Mouse (Mus musculus) hindbrain, embryonic 13.5 days (tissue): ENCODE results near the gene 4933428M09Rik. TPM values are rescaled to one million over a fixed set of nuclear protein-coding genes. Genes with fewer than 3 reads are reported as not detected.
"Not testable (repeated sequence)": the region's sequence is repeated elsewhere in the genome, so short reads cannot be mapped to it uniquely, and the experiment has no call there.

Source experiments
- ATAC-seq: fragments of 200-750 bp; cut with Nextera tagmentation; 2 replicates; pipeline ENCODE4 v1.8.0; 2017; ENCODE audit warnings: moderate TSS enrichment; ENCODE audit not compliant: low FRiP score
- H3K27ac ChIP-seq: fragments of 300-500 bp; sonication (generic); 2 replicates; pipeline ENCODE4 v1.5.1; 2015; ENCODE audit warnings: inconsistent platforms, mild to moderate bottlenecking, moderate library complexity
- H3K27me3 ChIP-seq: fragments of 300-500 bp; sonication (generic); 2 replicates; pipeline ENCODE4 v1.6.1; 2015; ENCODE audit warnings: mild to moderate bottlenecking, inconsistent platforms
- H3K36me3 ChIP-seq: fragments of 300-500 bp; sonication (generic); 2 replicates; pipeline ENCODE4 v1.6.1; 2015; ENCODE audit warnings: mild to moderate bottlenecking, inconsistent platforms
- H3K4me1 ChIP-seq: fragments of 300-500 bp; sonication (generic); replicated peaks from 2 replicates; pipeline ENCODE4 v1.6.1; 2015; ENCODE audit warnings: inconsistent platforms
- H3K4me2 ChIP-seq: fragments of 300-500 bp; sonication (generic); 2 replicates; pipeline ENCODE4 v1.6.1; 2015; ENCODE audit warnings: inconsistent platforms, mild to moderate bottlenecking, moderate library complexity
- H3K4me3 ChIP-seq: fragments of 300-500 bp; sonication (generic); 2 replicates; pipeline ENCODE4 v1.5.1; 2015; ENCODE audit warnings: mild to moderate bottlenecking, inconsistent platforms
- H3K9ac ChIP-seq: fragments of 300-500 bp; sonication (generic); 2 replicates; pipeline ENCODE4 v1.6.1; 2015; ENCODE audit warnings: mild to moderate bottlenecking, inconsistent platforms
- H3K9me3 ChIP-seq: fragments of 300-500 bp; sonication (generic); 2 replicates; pipeline ENCODE4 v1.6.1; 2016; ENCODE audit warnings: inconsistent platforms
- WGBS: fragments of 180-500 bp; shearing (Covaris S2); methylation state at CpG from one replicate; pipeline ENCODE4 v1.1.7; 2015; 5-methylcytosine and 5-hydroxymethylcytosine counted together
- polyA plus RNA-seq: library from polyadenylated mRNA; unstranded; fragments of >200 nt; fragmentation: Nextera tagmentation; extraction: Ambion mirVana; gene quantifications from 2 replicates; pipeline ENCODE4 v1.2.1, GENCODE M21; 2015

4933428M09Rik gene
- polyA plus RNA-seq, result not detected in 2 replicates

GRCm38 (mm10) chrX:139178928-139179327 is at the start of gene 4933428M09Rik:
4933428M09Rik (plus strand) TSS chrX:139179228.
- WGBS, result 92% methylated on average over 8 of the region's 8 CpGs
- Histone ChIP-seq H3K27ac (no peak within 1 kb of the TSS), H3K9ac (no peak within 1 kb of the TSS), H3K4me3 (no peak within 1 kb of the TSS), H3K36me3 (no peaks in the 10 kb centered on the region), H3K9me3 (no peaks in the 10 kb centered on the region), H3K4me2 (no peak within 1 kb of the TSS), H3K4me1 (no peaks in the 10 kb centered on the region), H3K27me3 (no peaks in the 10 kb centered on the region)
- ATAC-seq, result no peak

DNA sequence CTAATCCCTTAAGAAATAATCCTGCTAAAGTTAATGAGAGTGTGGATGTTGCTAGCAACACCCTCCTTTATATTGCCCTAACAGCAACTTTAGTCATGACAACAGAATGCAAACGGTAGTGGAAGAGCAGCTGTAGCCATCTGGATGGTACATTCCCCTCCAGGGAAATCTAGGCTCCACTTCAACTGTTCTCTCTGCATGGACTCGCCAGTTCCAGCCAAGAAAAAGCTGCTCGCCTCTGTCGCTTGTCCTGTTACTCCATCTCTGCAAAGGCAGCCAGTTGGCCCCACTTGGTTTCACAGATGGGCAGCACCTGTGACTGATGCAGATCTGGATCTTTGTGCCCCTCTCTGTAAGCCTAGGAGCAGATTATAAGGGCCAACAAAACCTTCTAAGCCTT is 45.0 kb upstream of the 4933428M09Rik start:
- H3K27ac ChIP-seq, result no peak overlapping the region
- H3K27me3 ChIP-seq, result no peaks in the 10 kb centered on the region
- 56% methylated on average over 4 of the region's 4 CpGs for WGBS
- H3K4me3 ChIP-seq, result no peak overlapping the region
- no peak overlapping the region for H3K9ac ChIP-seq
- H3K4me1 ChIP-seq, result no peaks in the 10 kb centered on the region
- no peaks in the 10 kb centered on the region for H3K36me3 ChIP-seq
- no peak overlapping the region for H3K4me2 ChIP-seq
- H3K9me3 ChIP-seq, result no peaks in the 10 kb centered on the region
- no peak for ATAC-seq

GRCm38 (mm10) chrX:139191506-139191905 is 12.5 kb downstream of the 4933428M09Rik start:
- not testable (repeated sequence) for H3K27ac ChIP-seq, H3K27me3 ChIP-seq, H3K9ac ChIP-seq, H3K9me3 ChIP-seq, ATAC-seq, H3K36me3 ChIP-seq, H3K4me3 ChIP-seq, H3K4me1 ChIP-seq, H3K4me2 ChIP-seq
- 97% methylated on average over 3 of the region's 3 CpGs for WGBS

DNA sequence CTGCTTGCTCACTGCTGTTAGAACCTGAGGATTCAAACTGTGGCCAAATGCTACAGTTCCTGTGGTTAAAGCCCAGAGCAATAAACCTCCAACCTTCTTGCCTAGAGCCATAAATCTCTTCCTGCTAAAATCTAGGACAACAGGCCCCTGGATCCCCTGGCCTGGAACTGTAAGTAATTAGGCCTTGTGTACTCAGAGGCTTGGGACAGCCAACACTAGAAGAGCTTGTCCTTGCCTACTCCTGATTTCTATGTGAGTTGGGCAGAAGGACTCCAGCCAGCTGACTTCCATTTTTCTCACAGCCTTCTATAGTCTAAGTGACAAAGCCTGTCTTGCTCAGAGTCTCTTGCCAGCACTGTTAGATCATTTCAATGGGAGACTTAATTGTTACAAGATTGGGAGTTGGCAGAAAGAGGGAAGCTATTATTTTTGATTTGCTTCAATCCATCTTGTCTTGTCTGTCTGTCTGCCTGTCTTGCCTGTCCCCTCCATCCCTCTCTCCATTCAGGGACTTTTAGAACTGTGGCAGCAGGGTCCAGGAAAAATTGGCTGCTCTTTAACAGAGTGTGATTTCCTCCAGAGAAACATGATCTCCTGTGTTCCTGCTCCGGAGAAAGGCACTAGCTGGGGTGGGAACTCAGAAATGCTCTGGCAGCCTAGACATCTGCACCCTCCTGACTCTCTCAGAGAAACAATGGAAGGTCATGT is 15.7 kb downstream of the 4933428M09Rik start:
- Histone ChIP-seq H3K4me2 (no peak overlapping the region), H3K27ac (no peak overlapping the region), H3K9me3 (no peaks in the 10 kb centered on the region), H3K36me3 (no peaks in the 10 kb centered on the region), H3K4me1 (no peaks in the 10 kb centered on the region), H3K27me3 (peaks cover 3% of the 10 kb centered on the region; the same call in 1 of the 2 replicates), H3K4me3 (no peak overlapping the region), H3K9ac (no peak overlapping the region)
- WGBS, result 57% methylated on average over 1 of the region's 1 CpGs
- ATAC-seq, result no peak

DNA sequence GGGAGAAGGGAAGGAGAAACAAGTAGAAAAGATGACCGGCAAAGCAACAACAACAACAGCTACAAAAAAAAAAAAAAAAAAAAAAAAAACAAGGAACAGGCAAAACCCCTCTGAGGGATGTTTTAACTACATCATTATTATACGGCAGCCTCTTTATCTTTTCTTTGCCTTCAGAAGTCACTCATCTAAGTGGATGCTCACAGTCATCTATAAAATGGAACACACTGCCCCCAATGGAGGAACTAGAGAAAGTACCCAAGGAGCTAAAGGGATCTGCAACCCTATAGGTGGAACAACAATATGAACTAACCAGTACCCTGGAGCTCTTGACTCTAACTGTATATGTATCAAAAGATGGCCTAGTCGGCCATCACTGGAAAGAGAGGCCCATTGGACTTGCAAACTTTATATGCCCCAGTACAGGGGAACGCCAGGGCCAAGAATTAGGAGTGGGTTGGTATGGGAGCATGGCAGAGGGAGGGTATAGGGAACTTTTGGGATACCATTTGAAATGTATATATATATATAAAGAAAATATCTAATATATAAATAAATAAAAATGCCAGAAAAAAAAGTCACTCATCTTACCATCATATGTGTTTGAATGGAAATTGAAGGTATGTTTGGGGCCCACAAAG is 30.3 kb downstream of the 4933428M09Rik start:
- 81% methylated on average over 4 of the region's 4 CpGs for WGBS
- H3K27me3 ChIP-seq, H3K9me3 ChIP-seq, H3K9ac ChIP-seq, H3K27ac ChIP-seq, H3K4me1 ChIP-seq, H3K36me3 ChIP-seq: not testable (repeated sequence)
- Histone ChIP-seq H3K4me2 (peak overlapping the region; percentile 59), H3K4me3 (peak overlapping the region; percentile 47; the same call in 1 of the 2 replicates)
- ATAC-seq, result 0 out of 2 replicates have a peak, but pooled peaks have one; percentile 36

- Histone ChIP-seq H3K36me3 (no peaks in the 10 kb centered on the region), H3K27me3 (peaks cover 3% of the 10 kb centered on the region; the same call in 1 of the 2 replicates), H3K9ac (peak within 1 kb of the TSS; percentile 60; the same call in 1 of the 2 replicates), H3K4me3 (peak within 1 kb of the TSS; percentile 47), H3K9me3 (no peaks in the 10 kb centered on the region), H3K4me1 (no peaks in the 10 kb centered on the region), H3K27ac (no peak within 1 kb of the TSS), H3K4me2 (peak within 1 kb of the TSS; percentile 59)
- ATAC-seq, result peak; percentile 91
- WGBS, result 8% methylated on average over 31 of the region's 31 CpGs
Observed at GRCm38 (mm10) chrX:139209829-139210225, 30.8 kb downstream of the 4933428M09Rik start, which contains the start of gene Mum1l1. Mum1l1 (plus strand) TSS chrX:139210042.

GRCm38 (mm10) chrX:139214765-139215164 is 35.7 kb downstream of the 4933428M09Rik start:
- Histone ChIP-seq H3K4me3 (no peak overlapping the region), H3K4me1 (no peaks in the 10 kb centered on the region), H3K4me2 (no peak overlapping the region), H3K36me3 (no peaks in the 10 kb centered on the region), H3K9ac (no peak overlapping the region), H3K27ac (no peak overlapping the region), H3K9me3 (no peaks in the 10 kb centered on the region), H3K27me3 (peaks cover 3% of the 10 kb centered on the region; the same call in 1 of the 2 replicates)
- no peak for ATAC-seq
- 67% methylated on average over 4 of the region's 4 CpGs for WGBS

DNA sequence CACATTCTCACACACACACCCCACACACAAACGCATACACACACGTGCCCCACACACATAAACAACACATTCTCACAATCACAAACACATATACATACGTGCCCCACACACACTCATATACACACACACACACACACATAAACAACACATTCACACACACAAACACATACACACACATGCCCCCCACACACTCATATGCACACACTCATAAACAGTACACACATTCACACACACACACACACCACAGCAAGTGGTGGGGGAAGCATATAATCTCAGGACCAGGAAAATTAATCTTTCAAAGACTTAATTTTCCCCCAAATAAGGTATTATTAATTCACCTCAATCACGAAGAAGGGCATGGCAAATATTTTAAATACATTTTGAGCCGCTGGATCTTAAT is 37.4 kb downstream of the 4933428M09Rik start:
- Histone ChIP-seq H3K27ac (no peak overlapping the region), H3K36me3 (no peaks in the 10 kb centered on the region), H3K27me3 (peaks cover 3% of the 10 kb centered on the region; the same call in 1 of the 2 replicates), H3K9me3 (no peaks in the 10 kb centered on the region), H3K9ac (no peak overlapping the region), H3K4me3 (peak overlapping the region; percentile 38; the same call in 1 of the 2 replicates), H3K4me1 (no peaks in the 10 kb centered on the region), H3K4me2 (peak overlapping the region; percentile 53)
- WGBS, result 68% methylated on average over 5 of the region's 5 CpGs
- ATAC-seq, result 0 out of 2 replicates have a peak, but pooled peaks have one; percentile 40

GRCm38 (mm10) chrX:139216991-139217593 is 38.1 kb downstream of the 4933428M09Rik start:
- ATAC-seq, result peak; percentile 91
- 15% methylated on average over 22 of the region's 22 CpGs for WGBS
- peak overlapping the region; percentile 53 for H3K4me2 ChIP-seq
- H3K4me3 ChIP-seq, result peak overlapping the region; percentile 38
- H3K36me3 ChIP-seq, result no peaks in the 10 kb centered on the region
- no peak overlapping the region for H3K27ac ChIP-seq
- H3K9me3 ChIP-seq, result no peaks in the 10 kb centered on the region
- no peaks in the 10 kb centered on the region for H3K4me1 ChIP-seq
- peaks cover 3% of the 10 kb centered on the region; the same call in 1 of the 2 replicates for H3K27me3 ChIP-seq
- H3K9ac ChIP-seq, result no peak overlapping the region; the same call in 1 of the 2 replicates

DNA sequence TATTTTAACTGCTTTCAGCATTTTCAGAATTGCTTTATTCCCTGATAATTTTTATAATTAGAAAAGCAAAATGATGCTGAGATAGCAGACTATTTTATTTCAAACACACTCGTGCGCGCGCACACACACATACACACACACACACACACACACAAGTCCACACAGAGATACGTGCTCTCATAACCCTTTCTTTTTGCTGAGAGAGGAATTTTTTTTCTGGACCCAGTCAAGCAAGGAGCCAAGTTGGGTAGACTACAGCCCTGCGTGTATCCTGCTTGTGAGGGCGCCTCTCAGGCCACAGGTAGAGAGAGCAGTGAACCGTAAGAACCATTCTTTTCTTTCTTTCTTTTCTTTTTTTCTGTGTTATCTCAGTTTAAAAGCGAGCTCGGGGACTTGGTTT is 38.7 kb downstream of the 4933428M09Rik start:
- WGBS, result 50% methylated on average over 10 of the region's 10 CpGs
- Histone ChIP-seq H3K4me1 (no peaks in the 10 kb centered on the region), H3K27ac (no peak overlapping the region), H3K4me2 (peak overlapping the region; percentile 53), H3K4me3 (peak overlapping the region; percentile 38), H3K9me3 (no peaks in the 10 kb centered on the region), H3K9ac (no peak overlapping the region), H3K27me3 (peaks cover 3% of the 10 kb centered on the region; the same call in 1 of the 2 replicates), H3K36me3 (no peaks in the 10 kb centered on the region)
- ATAC-seq, result 0 out of 2 replicates have a peak, but pooled peaks have one; percentile 46

GRCm38 (mm10) chrX:139219017-139219416 is 40.0 kb downstream of the 4933428M09Rik start:
- Histone ChIP-seq H3K4me2 (no peak overlapping the region), H3K9me3 (no peaks in the 10 kb centered on the region), H3K36me3 (no peaks in the 10 kb centered on the region), H3K9ac (no peak overlapping the region), H3K27ac (no peak overlapping the region), H3K27me3 (no peaks in the 10 kb centered on the region; the same call in 1 of the 2 replicates), H3K4me1 (no peaks in the 10 kb centered on the region), H3K4me3 (no peak overlapping the region)
- 36% methylated on average over 2 of the region's 2 CpGs for WGBS
- ATAC-seq, result no peak; the same call in 1 of the 2 replicates

DNA sequence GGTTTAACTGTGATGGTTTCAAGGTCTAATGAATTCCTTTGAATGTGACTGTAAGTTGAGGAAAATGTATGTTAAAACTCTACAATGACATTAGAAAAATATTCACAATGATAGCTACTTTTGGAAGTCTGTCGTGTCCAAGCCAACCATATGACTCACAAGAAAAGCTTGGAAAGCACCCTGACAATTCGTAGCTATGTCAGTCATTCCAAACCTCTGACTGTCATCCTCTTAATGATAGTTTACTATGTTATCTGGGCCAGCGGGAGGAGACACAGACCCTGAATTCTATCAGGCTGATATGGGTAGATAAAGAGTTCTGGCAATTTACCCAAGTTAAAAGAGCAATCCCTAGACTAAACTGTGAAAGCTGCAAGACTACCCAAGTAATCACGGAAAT is 41.8 kb downstream of the 4933428M09Rik start:
- WGBS, result 80% methylated on average over 4 of the region's 4 CpGs
- ATAC-seq, result no peak
- no peak overlapping the region for H3K4me3 ChIP-seq
- H3K9ac ChIP-seq, result no peak overlapping the region
- no peaks in the 10 kb centered on the region for H3K27me3 ChIP-seq
- no peaks in the 10 kb centered on the region for H3K36me3 ChIP-seq
- H3K4me1 ChIP-seq, result no peaks in the 10 kb centered on the region
- H3K9me3 ChIP-seq, result no peaks in the 10 kb centered on the region
- H3K4me2 ChIP-seq, result no peak overlapping the region
- H3K27ac ChIP-seq, result no peak overlapping the region
